Mouse (Mus musculus) hindbrain, embryonic 13.5 days (tissue): ENCODE measurements around the gene Cd300lf. TPM values are rescaled to one million over a fixed set of nuclear protein-coding genes. Genes with fewer than 3 reads are reported as not detected.

ENCODE experiments used
- ATAC-seq: fragments of 200-750 bp; cut with Nextera tagmentation; 2 replicates; pipeline ENCODE4 v1.8.0; 2017; ENCODE audit warnings: moderate TSS enrichment; ENCODE audit not compliant: low FRiP score
- H3K27ac ChIP-seq: fragments of 300-500 bp; sonication (generic); 2 replicates; pipeline ENCODE4 v1.5.1; 2015; ENCODE audit warnings: inconsistent platforms, mild to moderate bottlenecking, moderate library complexity
- H3K27me3 ChIP-seq: fragments of 300-500 bp; sonication (generic); 2 replicates; pipeline ENCODE4 v1.6.1; 2015; ENCODE audit warnings: mild to moderate bottlenecking, inconsistent platforms
- H3K36me3 ChIP-seq: fragments of 300-500 bp; sonication (generic); 2 replicates; pipeline ENCODE4 v1.6.1; 2015; ENCODE audit warnings: mild to moderate bottlenecking, inconsistent platforms
- H3K4me1 ChIP-seq: fragments of 300-500 bp; sonication (generic); replicated peaks from 2 replicates; pipeline ENCODE4 v1.6.1; 2015; ENCODE audit warnings: inconsistent platforms
- H3K4me2 ChIP-seq: fragments of 300-500 bp; sonication (generic); 2 replicates; pipeline ENCODE4 v1.6.1; 2015; ENCODE audit warnings: inconsistent platforms, mild to moderate bottlenecking, moderate library complexity
- H3K4me3 ChIP-seq: fragments of 300-500 bp; sonication (generic); 2 replicates; pipeline ENCODE4 v1.5.1; 2015; ENCODE audit warnings: mild to moderate bottlenecking, inconsistent platforms
- H3K9ac ChIP-seq: fragments of 300-500 bp; sonication (generic); 2 replicates; pipeline ENCODE4 v1.6.1; 2015; ENCODE audit warnings: mild to moderate bottlenecking, inconsistent platforms
- H3K9me3 ChIP-seq: fragments of 300-500 bp; sonication (generic); 2 replicates; pipeline ENCODE4 v1.6.1; 2016; ENCODE audit warnings: inconsistent platforms
- WGBS: fragments of 180-500 bp; shearing (Covaris S2); methylation state at CpG from one replicate; pipeline ENCODE4 v1.1.7; 2015; 5-methylcytosine and 5-hydroxymethylcytosine counted together
- polyA plus RNA-seq: library from polyadenylated mRNA; unstranded; fragments of >200 nt; fragmentation: Nextera tagmentation; extraction: Ambion mirVana; gene quantifications from 2 replicates; pipeline ENCODE4 v1.2.1, GENCODE M21; 2015

Gene Cd300lf
- polyA plus RNA-seq, 1 experiment from 2014 or later = 0.12 TPM

DNA sequence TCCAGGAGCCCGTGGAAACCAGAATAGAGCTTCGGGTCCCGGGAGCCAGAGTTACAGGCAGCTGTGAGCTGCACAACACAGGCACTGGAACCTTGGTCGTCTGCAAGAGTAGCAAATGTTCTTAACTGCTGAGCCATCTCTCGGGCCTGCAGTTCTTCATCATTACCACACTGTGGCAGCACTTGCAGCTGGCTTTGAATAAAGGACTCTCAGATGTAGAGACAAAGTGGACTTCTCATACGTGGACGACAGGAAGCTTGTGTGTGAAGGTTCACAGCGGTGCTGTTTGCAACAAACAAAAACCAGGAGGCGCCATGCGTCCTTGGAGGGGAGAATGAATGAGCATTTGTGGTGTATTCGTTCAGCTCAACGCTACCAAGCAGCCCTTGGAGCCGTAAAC, 52.9 kb downstream of the Cd300lf start:
- WGBS = 40% methylated on average over 13 of the region's 13 CpGs
- Histone ChIP-seq H3K9me3 (no peaks in the 10 kb centered on the region), H3K36me3 (no peaks in the 10 kb centered on the region), H3K9ac (no peak overlapping the region), H3K4me1 (peaks cover 19% of the 10 kb centered on the region), H3K4me2 (no peak overlapping the region), H3K4me3 (no peak overlapping the region), H3K27me3 (peaks cover 36% of the 10 kb centered on the region), H3K27ac (no peak overlapping the region)
- no peak for ATAC-seq

DNA sequence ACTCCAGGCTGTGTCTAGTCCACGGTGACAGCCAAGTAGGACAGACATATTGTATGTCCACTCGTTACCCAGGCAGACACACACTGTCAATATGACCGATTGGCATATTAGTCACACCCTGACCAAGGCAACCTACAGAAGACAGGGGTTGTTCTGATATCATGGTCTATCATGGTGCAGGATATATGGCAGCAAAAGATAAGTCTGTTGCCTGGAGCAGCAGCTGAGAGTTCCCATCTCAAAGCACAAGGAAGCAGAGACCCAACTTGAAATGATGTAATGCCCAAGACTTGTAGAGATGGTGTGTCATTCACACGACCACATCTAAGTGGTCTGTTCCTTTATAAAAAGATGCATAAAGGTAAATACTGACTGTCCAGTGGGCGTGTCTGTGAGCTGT, 55.1 kb downstream of the Cd300lf start:
- H3K4me1 ChIP-seq = peaks cover 3% of the 10 kb centered on the region
- WGBS = 88% methylated on average over 5 of the region's 5 CpGs
- no peak overlapping the region for H3K27ac ChIP-seq
- ATAC-seq = no peak
- no peaks in the 10 kb centered on the region for H3K36me3 ChIP-seq
- no peak overlapping the region for H3K9ac ChIP-seq
- H3K4me3 ChIP-seq = no peak overlapping the region
- H3K27me3 ChIP-seq = peaks cover 46% of the 10 kb centered on the region
- H3K9me3 ChIP-seq = no peaks in the 10 kb centered on the region
- H3K4me2 ChIP-seq = no peak overlapping the region

DNA sequence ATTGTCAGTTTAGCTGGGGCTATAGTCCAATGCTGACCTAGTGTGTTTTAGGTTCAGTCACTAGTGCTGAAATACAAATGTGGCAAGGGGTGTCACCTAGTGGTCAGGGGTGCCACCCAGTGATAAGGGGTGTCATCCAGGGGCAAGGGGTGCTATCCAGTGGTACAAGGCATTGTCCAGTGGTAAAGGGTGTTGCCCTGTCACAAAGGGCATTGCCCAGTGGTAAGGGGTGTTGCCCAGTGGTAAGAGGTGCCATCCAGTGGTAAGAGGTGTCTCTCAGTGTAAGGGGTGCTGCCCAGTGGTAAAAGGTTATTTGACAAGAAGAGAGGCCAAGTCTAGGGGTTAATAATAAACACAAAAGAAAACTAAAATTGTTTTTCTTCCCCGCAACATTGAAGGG, 56.4 kb downstream of the Cd300lf start:
- Histone ChIP-seq H3K9me3 (no peaks in the 10 kb centered on the region), H3K4me1 (no peaks in the 10 kb centered on the region), H3K27ac (no peak overlapping the region), H3K36me3 (no peaks in the 10 kb centered on the region), H3K4me3 (no peak overlapping the region), H3K9ac (no peak overlapping the region), H3K4me2 (no peak overlapping the region), H3K27me3 (peaks cover 54% of the 10 kb centered on the region)
- no peak for ATAC-seq
- 100% methylated on average over 1 of the region's 1 CpGs for WGBS

DNA sequence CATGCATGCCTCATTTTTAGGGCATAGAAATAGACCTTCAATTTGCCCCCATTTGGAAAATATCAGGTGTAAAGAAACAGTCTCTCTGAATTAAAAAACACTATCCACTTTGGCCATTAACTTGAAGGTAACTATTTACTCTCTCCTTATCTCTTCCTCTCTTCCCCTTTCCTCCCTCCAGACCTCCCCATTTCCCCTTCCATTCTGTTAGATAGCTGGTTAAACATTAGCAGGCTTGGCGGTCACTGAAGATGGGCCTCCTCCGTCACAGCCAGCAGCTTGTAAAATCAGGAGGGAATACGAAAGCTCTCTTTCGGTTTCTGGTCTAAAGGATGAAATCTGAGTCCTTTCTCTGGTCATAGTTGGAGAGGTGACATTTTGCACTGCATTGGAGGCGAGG, 57.9 kb downstream of the Cd300lf start:
- no peaks in the 10 kb centered on the region for H3K36me3 ChIP-seq
- WGBS = 54% methylated on average over 5 of the region's 5 CpGs

DNA sequence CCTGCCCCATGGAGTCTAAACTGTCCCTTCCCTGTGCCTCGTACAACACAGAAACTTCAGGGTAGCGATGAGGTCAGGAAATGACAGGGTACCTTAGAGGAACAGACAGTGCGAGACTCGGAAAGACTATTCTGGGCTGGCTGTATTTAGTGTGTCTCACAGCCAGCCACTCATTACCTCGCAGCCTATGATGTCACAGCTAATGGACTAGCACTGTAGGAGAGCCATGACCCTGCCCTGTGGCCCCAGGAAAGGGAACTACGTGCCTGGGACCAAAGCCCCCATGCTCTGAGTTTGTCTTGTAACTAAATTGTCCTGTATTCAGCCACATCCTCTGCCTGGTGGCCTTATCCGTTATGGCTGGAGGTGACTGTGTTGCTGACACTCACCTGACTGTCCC, 58.4 kb downstream of the Cd300lf start:
- Histone ChIP-seq H3K4me2 (no peak overlapping the region), H3K4me1 (peaks cover 18% of the 10 kb centered on the region), H3K36me3 (no peaks in the 10 kb centered on the region), H3K9me3 (no peaks in the 10 kb centered on the region), H3K27ac (no peak overlapping the region), H3K27me3 (peaks cover 54% of the 10 kb centered on the region), H3K9ac (no peak overlapping the region), H3K4me3 (no peak overlapping the region)
- ATAC-seq = no peak
- WGBS = 76% methylated on average over 7 of the region's 7 CpGs

More for the DNA sequence above, 57.9 kb downstream of the Cd300lf start:
- Histone ChIP-seq H3K9ac (no peak overlapping the region), H3K27ac (no peak overlapping the region), H3K4me1 (peaks cover 14% of the 10 kb centered on the region), H3K27me3 (peaks cover 50% of the 10 kb centered on the region), H3K4me3 (no peak overlapping the region), H3K4me2 (no peak overlapping the region), H3K9me3 (no peaks in the 10 kb centered on the region)
- no peak for ATAC-seq

DNA sequence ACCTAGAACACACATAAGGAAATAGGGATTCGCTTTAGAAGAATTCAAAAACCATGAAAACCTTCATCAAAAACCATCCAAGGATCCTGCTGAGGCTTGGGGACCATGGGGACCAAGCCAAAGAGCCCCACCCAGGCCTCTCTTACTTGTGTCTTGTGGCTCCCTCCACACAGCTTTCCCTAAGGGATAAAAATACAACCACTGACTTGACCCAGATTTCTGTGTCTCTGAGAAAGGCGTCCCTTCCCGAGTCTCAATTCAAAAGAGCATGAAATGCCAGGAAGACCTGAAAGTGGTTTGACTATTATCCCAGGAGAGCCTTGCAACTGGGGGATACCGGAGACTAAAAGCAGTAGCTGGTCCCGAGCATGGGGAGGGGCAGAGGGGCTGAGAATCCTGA, 60.8 kb downstream of the Cd300lf start:
- Histone ChIP-seq H3K9ac (no peak overlapping the region), H3K4me2 (no peak overlapping the region), H3K4me3 (no peak overlapping the region), H3K27ac (no peak overlapping the region), H3K9me3 (no peaks in the 10 kb centered on the region), H3K36me3 (no peaks in the 10 kb centered on the region), H3K4me1 (peaks cover 18% of the 10 kb centered on the region), H3K27me3 (peaks cover 74% of the 10 kb centered on the region)
- no peak for ATAC-seq
- 61% methylated on average over 5 of the region's 5 CpGs for WGBS

DNA sequence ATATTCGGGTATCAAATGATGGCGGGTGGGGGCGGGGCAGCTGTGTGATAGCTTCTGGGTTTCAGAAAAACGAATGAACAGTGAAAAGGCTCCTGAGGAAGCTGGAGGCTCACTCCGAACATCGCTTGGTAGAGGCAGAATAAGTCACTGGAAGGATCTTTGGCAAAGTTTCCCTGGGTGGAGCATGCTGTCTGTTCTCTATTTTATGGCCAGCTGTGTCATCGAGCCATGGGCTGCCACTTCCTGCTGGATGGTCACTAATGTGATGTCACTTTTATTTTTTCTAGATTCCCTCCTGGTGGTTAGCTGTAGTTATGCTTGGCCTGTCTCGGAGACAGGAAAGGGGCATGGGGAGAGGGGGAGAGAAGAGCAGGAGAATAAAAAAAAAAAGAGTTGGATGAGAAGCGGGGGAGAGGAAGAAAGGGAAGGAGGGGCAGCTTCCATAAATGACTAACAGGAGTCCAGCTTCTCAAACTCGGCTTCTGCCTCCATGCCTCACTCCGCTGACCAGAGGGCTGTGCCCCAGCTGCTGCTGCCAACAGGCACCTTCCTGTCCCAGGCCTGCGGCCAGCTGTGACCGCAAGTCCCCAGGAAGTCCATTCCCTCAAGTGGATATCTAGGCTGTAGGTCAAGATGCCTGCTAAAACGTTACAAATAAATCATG, 62.0 kb downstream of the Cd300lf start:
- H3K27me3 ChIP-seq = peaks cover 83% of the 10 kb centered on the region
- WGBS = 10% methylated on average over 13 of the region's 14 CpGs
- 0 out of 2 replicates have a peak overlapping the region, but pooled peaks have one; percentile 12 for H3K4me3 ChIP-seq

DNA sequence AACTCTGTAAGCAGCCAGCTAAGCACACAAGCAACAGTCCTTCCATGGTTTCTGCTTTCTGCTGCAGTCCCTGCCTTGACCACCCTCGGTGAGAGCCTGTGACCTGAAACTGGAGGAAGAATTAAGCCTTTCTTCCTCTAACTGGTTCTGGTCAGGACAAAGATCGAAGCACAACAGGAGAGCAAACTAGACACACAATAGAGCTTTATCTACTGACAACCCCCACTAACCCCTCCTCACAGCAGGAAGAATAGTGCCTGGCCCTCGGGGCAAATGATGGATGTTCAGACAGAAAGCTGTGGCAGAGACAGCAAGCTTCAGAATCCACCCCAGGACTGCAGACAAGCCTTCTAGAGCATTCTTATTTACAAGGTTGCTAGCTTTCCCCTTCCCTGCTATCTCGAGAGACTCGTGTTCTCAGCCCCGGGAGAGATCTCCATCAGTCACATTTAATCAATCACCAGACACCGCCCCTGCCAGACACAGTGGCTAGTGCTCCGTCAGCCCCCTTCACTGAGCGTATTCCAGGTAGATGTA, 62.7 kb downstream of the Cd300lf start:
- 0 out of 2 replicates have a peak, but pooled peaks have one; percentile 17 for ATAC-seq
- Histone ChIP-seq H3K4me3 (0 out of 2 replicates have a peak overlapping the region, but pooled peaks have one; percentile 12), H3K4me2 (peak overlapping the region; percentile 42), H3K4me1 (peaks cover 18% of the 10 kb centered on the region), H3K36me3 (no peaks in the 10 kb centered on the region), H3K27me3 (peaks cover 80% of the 10 kb centered on the region), H3K27ac (no peak overlapping the region), H3K9me3 (no peaks in the 10 kb centered on the region), H3K9ac (no peak overlapping the region)
- WGBS = 3% methylated on average over 9 of the region's 9 CpGs

More for the DNA sequence above, 62.0 kb downstream of the Cd300lf start:
- no peaks in the 10 kb centered on the region for H3K9me3 ChIP-seq
- H3K4me2 ChIP-seq = peak overlapping the region; percentile 42
- H3K4me1 ChIP-seq = peaks cover 18% of the 10 kb centered on the region
- no peak for ATAC-seq
- H3K9ac ChIP-seq = no peak overlapping the region; the same call in 1 of the 2 replicates
- no peaks in the 10 kb centered on the region for H3K36me3 ChIP-seq
- 0 out of 2 replicates have a peak overlapping the region, but pooled peaks have one; percentile 2 for H3K27ac ChIP-seq

DNA sequence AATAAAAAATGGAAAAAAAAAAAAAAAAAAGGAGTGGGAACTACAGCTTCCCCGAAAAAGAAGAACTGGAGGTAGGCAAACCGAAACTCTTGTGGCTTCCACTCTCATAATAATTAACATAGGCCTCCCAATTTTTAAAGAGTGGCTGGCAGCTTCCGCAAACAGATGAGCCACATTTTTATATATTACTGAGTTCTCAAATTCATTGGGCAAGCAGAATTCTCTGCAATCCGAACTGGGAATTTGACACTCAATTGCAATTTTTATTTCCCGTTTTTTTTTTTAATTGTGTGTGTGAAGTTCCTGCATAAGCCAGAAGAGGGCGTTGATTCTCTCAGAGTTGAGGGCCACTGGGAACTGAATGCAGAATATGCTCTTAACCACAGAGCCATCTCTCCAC, 67.0 kb downstream of the Cd300lf start:
- H3K4me2 ChIP-seq = no peak overlapping the region
- H3K4me3 ChIP-seq = no peak overlapping the region
- H3K4me1 ChIP-seq = peaks cover 14% of the 10 kb centered on the region
- WGBS = 76% methylated on average over 6 of the region's 6 CpGs
- H3K36me3 ChIP-seq = no peaks in the 10 kb centered on the region
- H3K9ac ChIP-seq = no peak overlapping the region
- ATAC-seq = no peak
- no peak overlapping the region for H3K27ac ChIP-seq
- H3K9me3 ChIP-seq = no peaks in the 10 kb centered on the region
- H3K27me3 ChIP-seq = peaks cover 63% of the 10 kb centered on the region

Other genes with a start within 250 kb of the Cd300lf start
- gene Cd300a, start 244.0 kb downstream of the Cd300lf start, polyA plus RNA-seq = 0.69 and 1.2 TPM in 2 replicates
- not detected in 2 replicates for gene Cd300lb, start 199.6 kb downstream of the Cd300lf start, polyA plus RNA-seq
- gene Cd300c, start 164.8 kb downstream of the Cd300lf start, polyA plus RNA-seq = not detected in 2 replicates
- 0.06 TPM in 1 of 2 replicates, not detected in the other for gene Cd300ld, start 144.1 kb downstream of the Cd300lf start, polyA plus RNA-seq
- 0.96 and 2.0 TPM in 2 replicates for gene Cd300c2, start 132.1 kb downstream of the Cd300lf start, polyA plus RNA-seq
- gene Cd300ld2, start 117.8 kb downstream of the Cd300lf start, polyA plus RNA-seq = not detected in 2 replicates
- gene Cd300ld4, start 107.0 kb downstream of the Cd300lf start, polyA plus RNA-seq = not detected in 2 replicates
- not detected in 2 replicates for gene Cd300ld5, start 96.2 kb downstream of the Cd300lf start, polyA plus RNA-seq
- not detected in 2 replicates for gene Cd300ld3, start 85.6 kb downstream of the Cd300lf start, polyA plus RNA-seq
- not detected in 2 replicates for gene Cd300e, start 71.8 kb downstream of the Cd300lf start, polyA plus RNA-seq
- 0.99 and 1.4 TPM in 2 replicates for gene Rab37, start 42.6 kb downstream of the Cd300lf start, polyA plus RNA-seq
- 42.2 and 55.2 TPM in 2 replicates for gene Slc9a3r1, start 29.3 kb upstream of the Cd300lf start, polyA plus RNA-seq
- 11.2 and 12.1 TPM in 2 replicates for gene Tmem104, start 53.5 kb upstream of the Cd300lf start, polyA plus RNA-seq
- 21.5 and 22.0 TPM in 2 replicates for gene Nat9, start 53.9 kb upstream of the Cd300lf start, polyA plus RNA-seq
- 0.22 TPM in 2 replicates for gene Grin2c, start 133.3 kb upstream of the Cd300lf start, polyA plus RNA-seq
- gene Fdxr, start 143.1 kb upstream of the Cd300lf start, polyA plus RNA-seq = 18.1 and 20.8 TPM in 2 replicates
- gene Fads6, start 163.7 kb upstream of the Cd300lf start, polyA plus RNA-seq = 0.73 and 0.79 TPM in 2 replicates
- not detected in 2 replicates for gene Otop2, start 173.2 kb upstream of the Cd300lf start, polyA plus RNA-seq
- 0.06 and 0.14 TPM in 2 replicates for gene Ush1g, start 188.0 kb upstream of the Cd300lf start, polyA plus RNA-seq
- 1.00 and 1.1 TPM in 2 replicates for gene Otop3, start 200.7 kb upstream of the Cd300lf start, polyA plus RNA-seq
- gene Hid1, start 233.8 kb upstream of the Cd300lf start, polyA plus RNA-seq = 41.8 and 42.9 TPM in 2 replicates
- 22.4 and 23.2 TPM in 2 replicates for gene Cdr2l, start 247.9 kb upstream of the Cd300lf start, polyA plus RNA-seq